Mouse (Mus musculus) olfactory bulb, adult 2 months (tissue): ENCODE results near the gene Bud31. TPM values are rescaled to one million over a fixed set of nuclear protein-coding genes. Genes with fewer than 3 reads are reported as not detected.

Experiments used
- H3K27ac ChIP-seq: fragments of 200-500 bp; 2 replicates; pipeline ENCODE4 v1.5.1; 2012; ENCODE audit warnings: low read depth, low read length; ENCODE audit not compliant: insufficient read depth
- H3K4me1 ChIP-seq: fragments of 200-500 bp; 2 replicates; pipeline ENCODE4 v1.6.1; 2012; ENCODE audit warnings: low read length; ENCODE audit not compliant: control insufficient read depth, insufficient read depth
- H3K4me3 ChIP-seq: fragments of 200-500 bp; 2 replicates; pipeline ENCODE4 v1.5.1; 2012; ENCODE audit warnings: mild to moderate bottlenecking, low read depth, low read length, moderate library complexity; ENCODE audit not compliant: insufficient read depth
- CTCF ChIP-seq: fragments of 200-500 bp; IDR thresholded peaks from 2 replicates; pipeline ENCODE4 v1.5.1; 2012; ENCODE audit warnings: low read depth, mild to moderate bottlenecking, low read length, moderate library complexity; ENCODE audit not compliant: insufficient read depth
- POLR2A ChIP-seq: fragments of 200-500 bp; IDR thresholded peaks from 2 replicates; pipeline ENCODE4 v1.6.1; 2012; ENCODE audit warnings: mild to moderate bottlenecking, low read depth, low read length, moderate library complexity; ENCODE audit not compliant: insufficient read depth
- WGBS: fragments of 180-500 bp; shearing (Covaris S2); methylation state at CpG from one replicate; pipeline ENCODE4 v1.1.7; 2018; 5-methylcytosine and 5-hydroxymethylcytosine counted together
- polyA plus RNA-seq: library from polyadenylated mRNA; stranded (reverse); fragments of >200 nt; gene quantifications from 2 replicates; pipeline ENCODE4 v1.2.4, GENCODE M21; 2012; ENCODE audit warnings: low replicate concordance; ENCODE audit not compliant: missing spikeins, insufficient read depth, insufficient read length

Bud31 gene
- polyA plus RNA-seq, 1 experiment, result not detected

- 85% methylated on average over 8 of the region's 8 CpGs for WGBS
- Histone ChIP-seq H3K27ac (no peak overlapping the region), H3K4me1 (peaks cover 11% of the 10 kb centered on the region; the same call in 1 of the 2 replicates), H3K4me3 (no peak overlapping the region)
- TF ChIP-seq CTCF (no peak), POLR2A (no peak)
Observed at GRCm38 (mm10) chr5:145112566-145112965, 27.6 kb upstream of the Bud31 start.

GRCm38 (mm10) chr5:145113416-145113815, 26.7 kb upstream of the Bud31 start:
- Histone ChIP-seq H3K4me1 (peaks cover 14% of the 10 kb centered on the region; the same call in 1 of the 2 replicates), H3K4me3 (no peak overlapping the region), H3K27ac (no peak overlapping the region)
- TF ChIP-seq CTCF (no peak), POLR2A (no peak)
- 59% methylated on average over 2 of the region's 2 CpGs for WGBS

- peak within 1 kb of the TSS; percentile 51 for H3K4me3 ChIP-seq
- WGBS, result 2% methylated on average over 53 of the region's 53 CpGs
- TF ChIP-seq POLR2A, result no peak
- no peak for TF ChIP-seq CTCF
- peaks cover 14% of the 10 kb centered on the region; the same call in 1 of the 2 replicates for H3K4me1 ChIP-seq
- H3K27ac ChIP-seq, result no peak within 1 kb of the TSS
Observed at GRCm38 (mm10) chr5:145114071-145114605, 26.0 kb upstream of the Bud31 start, which contains the start of gene Arpc1b. Gene Arpc1b (plus strand): TSS chr5:145114215.

GRCm38 (mm10) chr5:145114606-145115473, 25.3 kb upstream of the Bud31 start:
- Histone ChIP-seq H3K27ac (no peak overlapping the region), H3K4me1 (peaks cover 14% of the 10 kb centered on the region; the same call in 1 of the 2 replicates), H3K4me3 (peak overlapping the region; percentile 51)
- 15% methylated on average over 40 of the region's 40 CpGs for WGBS
- no peak for TF ChIP-seq CTCF

- Histone ChIP-seq H3K4me3 (no peak overlapping the region), H3K4me1 (peaks cover 14% of the 10 kb centered on the region; the same call in 1 of the 2 replicates), H3K27ac (no peak overlapping the region)
- 93% methylated on average over 5 of the region's 5 CpGs for WGBS
- TF ChIP-seq POLR2A (no peak), CTCF (no peak)
Observed at GRCm38 (mm10) chr5:145115736-145116135, 24.4 kb upstream of the Bud31 start.

GRCm38 (mm10) chr5:145116316-145116715, 23.8 kb upstream of the Bud31 start:
- 53% methylated on average over 4 of the region's 4 CpGs for WGBS
- no peak for TF ChIP-seq POLR2A
- no peak for TF ChIP-seq CTCF
- H3K4me3 ChIP-seq, result no peak overlapping the region
- peaks cover 14% of the 10 kb centered on the region; the same call in 1 of the 2 replicates for H3K4me1 ChIP-seq
- no peak overlapping the region for H3K27ac ChIP-seq

GRCm38 (mm10) chr5:145116916-145117315, 23.2 kb upstream of the Bud31 start:
- TF ChIP-seq POLR2A, result no peak
- TF ChIP-seq CTCF, result peak; percentile 40; the same call in 1 of the 2 replicates
- WGBS, result 40% methylated on average over 10 of the region's 10 CpGs
- no peak overlapping the region for H3K4me3 ChIP-seq
- no peak overlapping the region for H3K27ac ChIP-seq
- H3K4me1 ChIP-seq, result peaks cover 14% of the 10 kb centered on the region; the same call in 1 of the 2 replicates

- WGBS, result 58% methylated on average over 6 of the region's 6 CpGs
- no peak for TF ChIP-seq CTCF
- TF ChIP-seq POLR2A, result no peak
- Histone ChIP-seq H3K27ac (no peak overlapping the region), H3K4me3 (no peak overlapping the region), H3K4me1 (peaks cover 14% of the 10 kb centered on the region; the same call in 1 of the 2 replicates)
Observed at GRCm38 (mm10) chr5:145118005-145118404, 22.2 kb upstream of the Bud31 start.

- WGBS, result 88% methylated on average over 5 of the region's 5 CpGs
- no peak overlapping the region for H3K27ac ChIP-seq
Observed at GRCm38 (mm10) chr5:145118461-145118860, 21.7 kb upstream of the Bud31 start.

More at GRCm38 (mm10) chr5:145118461-145118860, 21.7 kb upstream of the Bud31 start:
- TF ChIP-seq CTCF (no peak), POLR2A (no peak)
- Histone ChIP-seq H3K4me1 (peaks cover 14% of the 10 kb centered on the region; the same call in 1 of the 2 replicates), H3K4me3 (no peak overlapping the region)
